Mouse (Mus musculus) lung, postnatal 4 days (tissue): ENCODE measurements around the gene Ankrd54.
A peak's percentile ranks its signal among the peaks of the same experiment; 100 is the strongest.

Experiments used
- DNase-seq, 2 experiments: peaks; one replicate each; pipeline ENCODE4 v3.0.0; 2021

Ankrd54 gene

DNA sequence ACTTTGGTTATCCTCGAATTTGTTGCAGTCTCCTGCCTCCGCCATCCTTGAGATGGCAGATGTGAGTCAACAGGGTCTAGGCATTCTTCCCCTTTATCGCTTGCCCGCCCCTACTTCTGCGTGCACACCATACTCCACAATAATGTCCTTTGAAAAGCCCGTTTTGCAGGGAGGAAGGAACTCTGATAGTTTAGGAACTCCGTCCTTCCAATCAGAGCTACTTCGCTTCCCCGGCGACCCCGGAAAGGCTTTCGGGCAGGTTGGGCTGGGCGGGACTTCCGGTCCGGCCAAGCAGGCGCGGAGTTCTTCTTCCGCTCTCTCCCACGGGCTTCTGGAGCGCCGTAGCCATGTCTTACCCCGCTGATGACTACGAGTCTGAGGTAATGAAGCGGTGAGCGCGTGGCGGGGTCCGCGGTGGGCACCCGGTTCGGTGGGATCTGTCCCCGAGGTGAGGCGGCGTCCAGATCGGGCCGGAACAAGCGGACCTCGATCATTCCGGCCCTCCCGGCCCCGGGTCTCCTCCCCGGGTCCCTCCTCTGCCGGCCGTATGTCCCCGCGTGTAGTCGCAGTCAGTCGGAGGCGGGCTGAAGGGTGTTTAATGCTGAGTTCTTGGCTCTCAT, 12.3 kb upstream of the Ankrd54 start, which contains the start of gene Eif3l:
TSS of gene Eif3l (plus strand) at position 267 of the 620 bp plus-strand sequence.
- DNase-seq: peak; percentile 91 to 93

DNA sequence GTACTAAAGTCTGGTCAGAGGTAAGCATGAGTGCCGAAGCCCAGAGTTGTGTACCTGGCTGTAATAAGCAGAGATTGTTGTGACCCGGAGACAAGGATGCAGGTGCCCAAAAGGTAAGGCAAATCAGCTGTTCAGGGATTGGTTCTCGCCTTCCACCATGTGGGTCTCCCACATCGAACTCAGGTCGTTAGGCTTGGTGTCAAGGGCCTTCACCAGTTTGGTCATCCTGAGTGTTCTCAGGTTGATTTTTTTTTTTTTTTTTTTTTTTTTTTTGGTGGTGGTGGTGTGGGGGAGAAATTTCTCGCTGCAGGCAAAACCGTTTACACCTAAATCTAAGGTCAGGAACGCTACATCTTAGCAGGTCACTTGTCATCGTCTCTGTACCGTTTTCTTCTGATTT, 11.8 kb upstream of the Ankrd54 start:
- no peak for DNase-seq

DNA sequence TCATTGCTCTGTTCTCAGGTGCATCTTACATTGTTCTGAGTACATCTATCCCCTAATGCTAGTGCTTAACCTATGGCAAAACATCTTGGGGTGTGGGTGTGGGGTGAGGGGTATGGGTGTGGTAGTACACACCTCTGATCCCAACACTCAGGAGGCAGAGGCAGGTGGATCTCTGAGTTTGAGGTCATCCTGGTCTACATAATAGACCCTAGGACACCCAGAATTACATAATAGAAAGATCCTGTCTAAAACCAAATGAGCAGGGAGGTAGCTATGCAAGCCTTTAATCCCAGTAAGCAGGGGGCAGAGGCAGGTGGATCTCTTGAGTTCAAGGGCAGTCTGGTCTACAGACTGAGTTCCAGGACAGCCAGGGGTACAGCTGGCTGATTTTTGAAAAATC, 11.1 kb upstream of the Ankrd54 start:
- no peak for DNase-seq

DNA sequence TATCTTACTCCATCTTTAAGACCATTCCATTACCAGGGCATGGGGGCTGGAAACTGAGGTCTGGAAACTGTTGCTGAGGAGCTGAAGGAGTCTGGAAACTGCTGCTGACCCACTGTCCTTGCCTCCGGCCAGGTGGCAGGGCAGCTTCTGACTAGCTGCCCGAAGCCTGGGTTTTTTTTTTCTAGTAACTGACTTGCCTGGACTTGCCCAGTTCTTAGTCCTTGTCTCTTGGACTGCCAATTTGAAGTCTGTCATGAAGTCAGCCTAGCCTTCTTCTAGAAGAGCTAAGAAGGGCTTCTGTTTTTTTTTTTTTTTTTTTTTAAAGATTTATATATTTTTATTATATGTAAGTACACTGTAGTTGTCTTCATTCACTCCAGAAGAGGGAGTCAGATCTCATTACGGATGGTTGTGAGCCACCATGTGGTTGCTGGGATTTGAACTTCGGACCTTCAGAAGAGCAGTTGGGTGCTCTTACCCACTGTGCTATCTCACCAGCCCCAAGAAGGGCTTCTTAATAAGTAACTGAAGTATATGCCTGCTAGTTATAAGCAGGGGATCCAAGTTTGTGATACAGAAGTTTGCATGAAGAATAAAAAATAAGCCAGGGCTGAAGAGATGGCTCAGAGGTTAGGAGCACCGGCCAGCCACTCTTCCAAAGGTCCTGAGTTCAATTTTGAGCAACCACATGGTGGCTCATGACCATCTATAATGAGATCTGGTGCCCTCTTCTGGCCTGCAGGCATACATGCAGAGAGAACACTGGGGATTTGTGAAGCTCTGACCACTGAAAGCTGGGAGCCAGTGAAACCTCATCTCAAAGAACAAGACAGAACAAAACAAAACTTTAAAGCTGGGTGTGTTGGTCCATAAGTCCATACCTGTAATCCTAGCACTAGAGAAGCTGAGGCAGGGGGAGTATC, 8.7 kb upstream of the Ankrd54 start:
- peak in 1 of 2 experiments; percentile 55 for DNase-seq

DNA sequence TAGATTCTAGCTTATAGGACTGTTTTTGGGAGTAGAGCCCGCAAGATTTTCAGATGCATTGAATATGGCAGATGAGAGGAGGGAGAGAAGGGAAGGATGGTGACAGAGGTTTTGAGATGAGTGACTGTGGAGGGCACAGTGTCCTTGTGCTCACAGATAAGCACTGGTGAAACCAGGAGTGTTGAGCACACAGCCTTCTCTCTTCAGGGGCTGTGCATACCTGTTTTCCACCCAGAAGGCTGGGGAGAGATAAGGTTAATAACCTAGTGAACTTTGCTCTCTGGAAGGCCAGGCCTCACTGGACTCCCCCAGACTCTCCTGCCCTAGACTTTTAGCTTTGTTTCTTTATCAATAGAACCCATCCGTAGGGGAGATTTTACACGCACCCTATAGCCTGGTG, 5.7 kb upstream of the Ankrd54 start:
- no peak for DNase-seq

DNA sequence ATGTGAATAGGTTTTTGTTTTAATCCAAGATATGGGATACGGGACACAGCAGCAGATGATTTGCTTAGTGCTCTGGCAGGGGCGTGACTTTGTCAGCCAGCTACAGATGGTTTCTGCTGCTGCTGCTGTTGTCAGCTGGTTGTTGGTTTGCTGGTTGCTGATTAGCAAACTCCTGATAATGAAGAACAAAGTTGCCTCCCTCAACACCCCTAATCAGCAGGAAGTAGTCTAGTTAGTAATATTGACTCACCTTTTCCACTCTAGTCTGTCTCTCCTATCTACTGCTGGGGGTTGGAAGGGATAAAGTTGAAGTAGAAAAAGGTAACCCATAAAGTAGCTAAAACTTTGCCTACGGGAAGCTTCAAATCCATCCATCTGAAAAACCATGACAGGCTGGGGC, 4.9 kb upstream of the Ankrd54 start:
- no peak for DNase-seq

DNA sequence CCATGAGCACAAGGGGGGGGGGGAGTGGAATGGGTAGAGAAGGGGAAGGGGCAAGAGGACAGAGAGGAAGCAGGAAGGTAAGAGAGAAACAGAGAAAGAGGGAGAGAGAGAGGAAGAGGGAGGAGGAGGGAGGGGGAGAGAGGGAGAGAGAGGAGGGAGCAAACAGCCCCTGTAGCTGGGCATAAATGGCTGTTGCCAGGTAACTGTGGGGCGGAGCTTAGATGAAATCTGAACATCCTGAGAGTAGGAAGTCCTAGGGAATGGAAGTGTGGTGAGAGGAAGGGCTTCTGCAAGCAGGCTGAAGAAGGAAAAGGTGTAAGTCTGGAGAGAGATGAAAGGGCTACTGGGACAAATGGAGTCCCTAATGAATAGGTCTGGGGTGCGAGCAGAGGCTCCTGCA, 3.6 kb upstream of the Ankrd54 start:
- DNase-seq: no peak

DNA sequence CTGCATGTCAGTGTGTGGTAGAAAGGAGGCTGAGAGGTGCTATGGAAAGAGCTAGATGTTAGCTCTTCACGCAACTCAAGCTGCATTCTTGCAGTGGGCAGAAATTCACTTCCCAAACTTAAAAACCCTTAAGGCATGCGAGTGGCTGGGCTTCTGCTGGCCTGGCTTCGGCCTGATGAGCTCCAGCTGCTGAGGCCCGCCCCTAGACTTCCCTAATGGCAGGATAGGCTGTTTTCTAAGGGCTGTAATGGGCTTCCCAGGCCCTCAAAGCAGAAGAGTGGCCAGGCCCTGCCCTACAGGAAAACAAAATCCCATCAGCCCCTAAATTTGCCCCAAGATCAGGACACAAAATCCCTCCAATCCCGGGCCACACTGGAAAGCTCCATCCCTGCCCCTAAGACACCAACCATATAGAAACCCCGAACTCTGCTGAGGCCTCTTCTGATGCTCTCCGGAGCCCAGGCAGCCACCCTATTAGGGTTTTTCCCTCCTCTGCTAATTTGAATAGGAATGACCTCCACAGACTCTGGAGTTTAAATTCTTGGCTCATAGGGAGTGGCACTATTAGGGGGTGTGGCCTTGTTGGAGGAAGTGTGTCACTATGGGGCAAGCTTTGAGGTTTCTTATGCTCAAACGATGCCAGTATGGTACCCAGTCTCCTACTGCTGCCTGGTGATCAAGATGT, 2.5 kb upstream of the Ankrd54 start:
- DNase-seq: peak; percentile 38 to 78

DNA sequence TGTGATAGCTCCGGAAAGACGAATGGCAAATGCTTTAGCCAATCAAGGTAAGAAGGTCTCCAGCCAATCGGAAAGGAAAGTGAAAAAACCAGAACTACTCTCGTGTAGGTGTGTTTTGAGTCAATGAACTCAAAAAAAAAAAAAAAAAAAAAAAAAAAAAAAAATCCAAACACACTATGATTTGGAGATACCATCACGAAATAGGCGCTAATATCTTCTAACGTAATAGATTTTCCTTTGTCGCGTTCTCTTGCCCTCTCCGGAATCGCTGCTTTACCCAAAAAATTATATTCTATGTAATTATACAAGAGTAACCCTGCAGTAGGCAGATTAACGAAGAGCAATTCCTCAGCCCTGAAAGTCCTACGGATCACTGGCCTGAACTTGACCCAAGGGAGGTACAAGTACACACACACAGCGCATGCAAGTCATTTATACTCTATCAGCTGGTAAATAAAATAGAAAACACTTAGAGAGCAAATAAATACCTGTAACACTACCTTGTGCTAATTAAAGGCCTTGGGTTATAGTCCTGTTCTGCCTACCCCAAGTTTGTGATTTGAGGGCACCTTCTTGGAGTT, 557 bp upstream of the Ankrd54 start:
- no peak for DNase-seq

DNA sequence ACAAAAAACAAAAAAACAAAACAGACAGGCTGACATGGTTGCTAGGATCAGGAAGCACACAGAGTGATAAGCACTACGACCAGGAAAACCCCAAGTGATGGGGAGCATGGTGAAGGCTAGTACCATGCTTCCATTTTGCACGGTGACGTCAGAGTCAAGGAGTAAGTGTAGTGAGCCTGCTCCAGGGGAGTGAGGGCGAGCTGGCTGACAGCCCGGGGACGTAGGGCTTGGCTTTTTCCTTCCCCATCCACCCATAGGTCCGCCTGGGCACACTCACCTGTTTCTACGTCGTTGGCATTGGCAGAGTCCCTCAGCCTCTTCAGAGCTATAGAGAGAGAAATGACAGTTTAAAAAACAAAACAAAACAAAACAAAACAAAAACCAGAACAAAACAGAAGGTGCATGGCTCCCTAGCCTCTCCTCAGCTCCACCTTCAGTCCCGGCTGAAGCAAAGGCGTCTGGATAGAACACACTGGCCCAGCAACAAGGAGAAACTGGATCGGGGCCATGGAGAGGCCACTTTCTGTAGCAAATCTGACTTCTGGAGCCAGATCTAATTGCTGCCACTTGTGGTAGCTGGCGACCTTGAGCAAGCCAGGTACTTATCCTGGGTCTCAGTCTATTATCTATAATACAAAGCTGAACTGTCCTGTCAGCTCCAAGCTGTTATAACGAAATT, 1.7 kb downstream of the Ankrd54 start:
- DNase-seq: no peak

DNA sequence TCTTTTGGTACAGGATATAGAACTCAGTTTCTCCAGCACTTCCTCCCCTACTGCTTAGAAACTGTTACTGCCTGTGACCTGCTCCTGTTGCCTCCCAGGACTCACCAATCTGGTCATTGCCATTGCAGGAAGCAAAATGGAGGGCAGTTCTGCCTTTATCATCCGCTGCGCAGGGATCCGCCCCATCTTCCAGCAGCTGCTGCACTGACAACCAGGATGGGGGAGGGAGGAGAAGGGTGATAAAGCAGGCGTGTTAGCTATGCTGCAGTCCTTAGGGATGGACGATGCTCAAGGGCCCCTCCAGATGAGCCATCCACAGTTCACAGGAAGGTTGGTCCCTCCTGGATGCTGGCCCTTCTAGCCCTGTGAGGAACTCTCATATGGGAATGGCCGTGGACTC, 4.8 kb downstream of the Ankrd54 start:
- no peak for DNase-seq

DNA sequence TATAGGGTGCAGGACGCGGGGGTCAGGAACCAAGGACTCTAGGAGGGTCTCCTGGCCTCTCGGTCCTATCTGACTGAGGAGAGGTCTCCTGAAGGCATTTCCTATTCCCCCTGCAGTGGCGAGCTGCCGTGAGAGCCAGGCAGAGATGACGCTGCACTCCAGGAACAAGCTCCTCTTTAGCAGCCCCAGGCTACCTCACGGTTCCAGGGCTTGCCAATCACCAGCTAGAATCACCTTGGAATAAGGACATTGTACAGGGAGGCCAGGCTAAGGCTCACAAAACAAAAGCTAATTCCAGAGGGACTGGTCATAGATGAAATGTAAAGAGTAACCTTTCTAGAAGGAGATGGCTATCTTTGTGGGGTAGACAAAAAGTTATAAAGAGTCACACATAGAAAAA, 6.1 kb downstream of the Ankrd54 start:
- DNase-seq: no peak

DNA sequence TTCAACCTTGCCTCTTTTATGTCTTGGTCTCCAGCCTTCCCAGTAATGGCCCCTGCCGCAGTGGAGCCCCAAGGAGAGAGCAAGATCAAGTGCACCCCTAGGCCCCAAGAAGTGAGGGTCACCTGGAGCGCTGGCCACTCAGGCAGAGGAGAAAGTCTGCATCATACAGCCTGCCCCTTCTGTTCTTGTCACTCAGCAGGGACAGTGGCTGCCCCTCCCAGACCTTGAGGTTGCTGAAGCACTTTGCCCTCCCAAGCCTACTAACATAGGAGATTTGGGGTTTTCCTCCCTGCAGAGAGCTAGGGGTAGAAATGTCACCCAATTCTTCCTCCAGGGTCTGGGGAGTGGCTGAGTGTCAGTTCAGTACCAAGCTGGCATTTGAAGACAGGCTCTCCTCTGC, 10.3 kb downstream of the Ankrd54 start:
- DNase-seq: no peak

DNA sequence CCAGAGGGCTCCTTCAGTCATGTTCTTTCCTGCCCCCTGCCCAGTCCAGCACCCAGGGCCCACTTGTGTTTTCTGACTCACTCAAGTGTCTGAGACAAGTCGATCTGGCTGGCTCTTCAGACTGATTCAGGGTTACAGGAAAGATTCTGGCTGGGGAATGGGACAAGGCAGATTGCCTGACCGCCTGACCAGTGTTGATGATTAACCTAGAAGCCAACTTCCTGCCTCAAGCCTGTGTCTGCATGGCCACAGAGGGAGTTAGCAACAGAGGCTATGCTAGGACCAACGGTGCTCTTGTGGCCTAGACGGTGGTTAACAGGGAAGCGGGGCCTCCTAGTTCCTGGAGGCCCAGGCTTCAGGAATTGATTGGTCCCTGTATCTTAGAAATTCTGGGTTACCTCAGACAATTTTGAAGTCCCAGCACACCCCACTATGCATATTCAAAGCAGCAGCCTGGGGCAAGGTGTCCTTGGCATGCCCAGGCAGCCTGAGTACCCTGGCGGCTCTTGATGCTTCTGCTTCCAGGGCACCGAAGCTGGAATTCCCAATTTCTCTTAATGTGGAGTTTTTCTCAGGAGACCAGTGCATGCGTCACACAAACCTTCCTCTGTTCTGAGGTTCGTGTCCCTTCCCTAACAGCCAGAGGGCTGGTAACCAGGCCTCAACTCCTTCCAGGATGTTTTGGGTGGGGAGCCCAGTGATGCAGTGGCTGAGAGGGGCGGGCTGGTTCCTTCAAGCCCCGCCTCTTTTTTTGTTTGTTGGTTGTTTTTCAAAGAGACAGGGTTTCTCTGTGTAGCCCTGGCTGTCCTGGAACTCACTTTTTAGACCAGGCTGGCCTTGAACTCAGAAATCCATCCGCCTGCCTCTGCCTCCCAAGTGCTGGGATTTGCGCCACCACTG, 11.0 kb downstream of the Ankrd54 start:
- peak; percentile 43 to 70 for DNase-seq

DNA sequence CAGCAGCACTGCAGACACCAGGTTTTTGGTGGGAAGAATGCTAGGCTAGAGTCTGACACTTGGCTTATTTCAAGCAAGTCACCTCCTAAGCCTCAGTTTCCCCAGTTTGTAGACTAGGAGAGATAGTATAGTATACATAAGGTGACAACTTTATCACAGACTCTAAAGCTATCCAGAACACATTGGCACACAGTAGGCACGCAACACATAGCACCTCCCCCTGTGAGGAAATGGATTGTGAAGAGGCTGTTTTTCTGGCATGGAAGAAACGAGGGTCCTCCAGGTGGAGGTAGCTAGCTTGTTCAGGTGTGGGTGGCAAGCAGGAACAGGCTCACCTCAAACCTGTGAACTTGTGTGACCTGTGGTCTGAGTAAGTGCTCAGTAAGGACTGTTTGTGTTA, 11.7 kb downstream of the Ankrd54 start:
- no peak for DNase-seq

DNA sequence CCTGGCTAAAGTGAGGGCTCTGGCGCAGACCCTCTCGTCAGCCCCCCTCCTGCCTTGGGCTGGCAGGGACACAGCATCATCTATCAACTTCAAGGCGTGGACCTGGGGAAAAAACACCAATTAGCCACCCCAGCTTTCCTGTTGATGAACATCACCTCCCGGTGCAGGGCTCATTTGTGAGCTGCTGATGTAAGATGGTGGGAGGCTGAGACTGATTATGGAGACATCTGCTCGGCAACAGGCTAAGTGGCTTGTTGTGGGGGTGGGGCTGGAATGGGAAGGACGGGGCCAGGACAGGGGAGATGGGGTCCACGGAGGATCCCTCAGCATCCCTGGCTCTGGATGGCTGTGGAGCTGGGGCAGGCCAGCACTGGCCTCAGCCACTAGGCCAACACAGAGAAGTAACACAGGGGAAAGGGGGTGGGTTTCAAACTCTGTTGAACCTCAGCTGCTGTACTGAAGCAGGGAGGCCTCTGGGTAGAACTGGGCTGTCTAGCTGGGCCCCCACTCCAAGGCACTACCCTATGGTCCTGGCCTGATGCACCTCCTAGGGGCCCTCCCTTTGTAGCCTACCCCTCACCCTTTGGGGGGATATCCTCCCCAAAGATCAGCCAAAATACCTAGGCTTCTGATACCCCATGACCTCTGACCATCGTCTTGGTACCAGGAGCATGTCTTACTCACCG, 12.4 kb downstream of the Ankrd54 start:
- DNase-seq: no peak

DNA sequence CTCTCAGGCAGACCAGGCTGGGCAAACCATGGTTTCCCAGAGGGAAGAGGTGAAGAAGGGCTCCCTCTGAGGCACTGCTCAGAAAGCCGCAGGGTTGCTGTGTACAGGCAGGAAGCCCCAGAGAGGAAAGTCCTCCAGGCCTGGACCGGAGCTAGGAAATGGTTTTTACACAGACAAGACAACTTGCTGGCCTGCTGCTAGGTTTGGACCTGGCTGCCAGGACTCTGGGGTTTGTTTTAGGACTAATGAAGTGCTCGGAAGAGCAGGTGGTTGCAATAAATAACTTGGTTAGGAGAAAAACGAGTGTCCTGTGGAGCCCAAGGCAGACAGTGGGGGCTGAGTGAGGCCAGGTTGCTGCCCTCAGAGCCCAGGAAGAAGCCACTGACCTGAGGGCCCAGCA, 14.5 kb downstream of the Ankrd54 start:
- DNase-seq: no peak

DNA sequence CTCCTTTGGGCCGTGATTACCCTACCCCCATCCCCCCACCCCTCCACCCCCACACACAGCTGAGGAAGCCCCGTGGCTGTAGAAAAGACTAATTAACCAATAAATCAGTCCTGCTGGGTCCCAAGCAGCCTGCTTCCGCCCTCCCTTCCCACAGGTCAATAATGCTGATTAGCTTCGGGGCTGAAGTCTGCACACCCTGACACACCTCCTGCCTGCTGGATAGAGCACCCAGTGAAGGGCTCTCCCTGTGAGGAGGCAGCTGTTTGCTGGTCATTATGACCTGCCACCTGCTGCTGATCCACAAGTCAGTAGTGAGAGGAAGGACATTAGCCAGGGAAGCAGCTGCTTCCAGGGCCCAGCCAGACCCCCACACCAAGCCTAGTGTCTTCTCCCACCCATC, 17.9 kb downstream of the Ankrd54 start:
- DNase-seq: no peak

DNA sequence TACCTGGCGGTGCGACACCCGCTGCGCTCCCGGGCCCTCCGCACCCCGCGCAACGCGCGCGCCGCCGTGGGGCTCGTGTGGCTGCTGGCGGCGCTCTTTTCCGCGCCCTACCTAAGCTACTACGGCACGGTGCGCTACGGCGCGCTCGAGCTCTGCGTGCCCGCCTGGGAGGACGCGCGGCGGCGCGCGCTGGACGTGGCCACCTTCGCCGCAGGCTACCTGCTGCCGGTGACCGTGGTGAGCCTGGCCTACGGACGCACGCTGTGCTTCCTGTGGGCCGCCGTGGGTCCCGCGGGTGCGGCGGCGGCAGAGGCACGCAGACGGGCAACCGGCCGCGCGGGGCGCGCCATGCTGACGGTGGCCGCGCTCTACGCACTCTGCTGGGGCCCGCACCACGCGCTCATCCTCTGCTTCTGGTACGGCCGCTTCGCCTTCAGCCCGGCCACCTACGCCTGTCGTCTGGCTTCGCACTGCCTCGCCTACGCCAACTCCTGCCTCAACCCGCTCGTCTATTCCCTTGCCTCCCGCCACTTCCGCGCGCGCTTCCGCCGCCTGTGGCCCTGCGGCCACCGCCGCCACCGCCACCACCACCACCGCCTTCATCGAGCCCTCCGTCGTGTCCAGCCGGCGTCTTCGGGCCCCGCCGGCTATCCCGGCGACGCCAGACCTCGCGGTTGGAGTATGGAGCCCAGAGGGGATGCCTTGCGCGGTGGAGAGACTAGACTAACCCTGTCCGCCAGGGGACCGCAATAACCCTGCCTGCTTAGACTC, 19.8 kb downstream of the Ankrd54 start:
- peak in 1 of 2 experiments; percentile 44 for DNase-seq

DNA sequence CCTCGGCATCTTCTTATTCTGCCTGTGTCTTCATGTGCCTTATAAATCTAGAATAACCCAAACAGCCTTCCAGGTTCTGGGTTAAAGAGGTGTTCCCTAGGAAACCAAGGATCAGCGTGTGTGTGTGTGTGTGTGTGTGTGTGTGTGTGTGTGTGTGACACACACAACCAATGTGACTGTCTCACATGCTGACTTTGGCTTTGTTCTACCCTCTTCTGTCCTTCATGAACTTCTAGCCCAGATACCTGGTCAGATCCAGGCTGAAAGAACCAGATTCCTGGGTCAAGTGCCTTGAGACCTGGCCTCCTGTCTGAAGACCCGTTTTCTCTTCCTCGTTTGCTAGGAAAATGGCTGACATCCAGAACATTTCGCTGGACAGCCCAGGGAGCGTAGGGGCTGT, 21.1 kb downstream of the Ankrd54 start, which contains the start of gene Galr3:
TSS of gene Galr3 (plus strand) at position 301 of the 400 bp plus-strand sequence.
- no peak for DNase-seq
